Mouse (Mus musculus) right cerebral cortex, postnatal 10 days (tissue): ENCODE measurements around the gene Atg2b.

Experiments used
- DNase-seq, 2 experiments: peaks; one replicate each; pipeline ENCODE4 v3.0.0; 2021; ENCODE audit warnings: low spot score in 2 of 2

The Atg2b gene

GRCm38 (mm10) chr12:105683933-105684901 lies 794 bp downstream of the Atg2b start, which contains the start of gene Gskip:
Gene Gskip (plus strand): TSS chr12:105684829.
- peak; percentile 43 to 55 for DNase-seq

- DNase-seq: no peak
Measured at GRCm38 (mm10) chr12:105678762-105679161, 6.2 kb downstream of the Atg2b start.

- no peak for DNase-seq
Measured at GRCm38 (mm10) chr12:105678211-105678610, 6.8 kb downstream of the Atg2b start.

GRCm38 (mm10) chr12:105676274-105676673 lies 8.7 kb downstream of the Atg2b start:
- no peak for DNase-seq

- no peak for DNase-seq
Measured at GRCm38 (mm10) chr12:105655850-105656249, 29.2 kb downstream of the Atg2b start.

GRCm38 (mm10) chr12:105642770-105643321 lies 42.2 kb downstream of the Atg2b start:
- no peak for DNase-seq

GRCm38 (mm10) chr12:105637554-105637953 lies 47.5 kb downstream of the Atg2b start:
- no peak for DNase-seq

GRCm38 (mm10) chr12:105636551-105636950 lies 48.5 kb downstream of the Atg2b start:
- no peak for DNase-seq

- no peak for DNase-seq
Measured at GRCm38 (mm10) chr12:105634374-105635067, 50.5 kb downstream of the Atg2b start.

- DNase-seq: peak in 1 of 2 experiments; percentile 37
Measured at GRCm38 (mm10) chr12:105625798-105626197, 59.2 kb downstream of the Atg2b start.

- DNase-seq: no peak
Measured at GRCm38 (mm10) chr12:105622981-105623539, 62.0 kb downstream of the Atg2b start.

GRCm38 (mm10) chr12:105622048-105622447 lies 63.0 kb downstream of the Atg2b start:
- no peak for DNase-seq

- DNase-seq: no peak
Measured at GRCm38 (mm10) chr12:105613559-105613958, 71.5 kb downstream of the Atg2b start.

GRCm38 (mm10) chr12:105611748-105612147 lies 73.3 kb downstream of the Atg2b start:
- DNase-seq: peak; percentile 78 to 86

- no peak for DNase-seq
Measured at GRCm38 (mm10) chr12:105611045-105611444, 74.0 kb downstream of the Atg2b start.

- no peak for DNase-seq
Measured at GRCm38 (mm10) chr12:105606881-105607280, 78.1 kb downstream of the Atg2b start.

GRCm38 (mm10) chr12:105605212-105605611 lies 79.8 kb downstream of the Atg2b start:
- DNase-seq: no peak

GRCm38 (mm10) chr12:105603904-105604303 lies 81.1 kb downstream of the Atg2b start:
- no peak for DNase-seq

- no peak for DNase-seq
Measured at GRCm38 (mm10) chr12:105602581-105603210, 82.3 kb downstream of the Atg2b start, which contains the start of gene Bdkrb1. Gene Bdkrb1 (plus strand): TSS chr12:105603085.

- DNase-seq: no peak
Measured at GRCm38 (mm10) chr12:105601586-105601985, 83.4 kb downstream of the Atg2b start.

- no peak for DNase-seq
Measured at GRCm38 (mm10) chr12:105599098-105599497, 85.9 kb downstream of the Atg2b start.
